Mouse (Mus musculus): ENCODE measurements around the gene Vwa8. TPM values are rescaled to one million over a fixed set of nuclear protein-coding genes. Genes with fewer than 3 reads are reported as not detected.
A peak's percentile ranks its signal among the peaks of the same experiment; 100 is the strongest.
"Not testable (repeated sequence)": the region's sequence is repeated elsewhere in the genome, so short reads cannot be mapped to it uniquely, and the experiment has no call there.

Vwa8 gene
- polyA plus RNA-seq, 1 experiment from 2014 or later = 22.7 TPM

- 77% methylated on average over 7 of the region's 7 CpGs for WGBS
- no peak overlapping the region for H3K27ac ChIP-seq (ENCODE audit: poor library complexity, severe bottlenecking)
- H3K4me3 ChIP-seq = no peak overlapping the region
- H3K36me3 ChIP-seq = no peaks in the 10 kb centered on the region
- H3K9ac ChIP-seq = no peak overlapping the region
- H3K4me2 ChIP-seq = no peak overlapping the region
- ATAC-seq (ENCODE audit: insufficient number of reproducible peaks, low FRiP score) = no peak
- H3K9me3 ChIP-seq (replicated peaks) = no peaks in the 10 kb centered on the region
- peaks cover 27% of the 10 kb centered on the region for H3K4me1 ChIP-seq (replicated peaks)
- no peaks in the 10 kb centered on the region for H3K27me3 ChIP-seq (replicated peaks)
These were observed 37.2 kb downstream of the Vwa8 start for GRCm38 (mm10) chr14:78885915-78886534.

GRCm38 (mm10) chr14:78886566-78887234, 37.8 kb downstream of the Vwa8 start:
- H3K9me3 ChIP-seq (replicated peaks) = no peaks in the 10 kb centered on the region
- ATAC-seq (ENCODE audit: insufficient number of reproducible peaks, low FRiP score) = no peak
- H3K27me3 ChIP-seq (replicated peaks) = no peaks in the 10 kb centered on the region
- H3K9ac ChIP-seq = no peak overlapping the region
- no peak overlapping the region for H3K27ac ChIP-seq (ENCODE audit: poor library complexity, severe bottlenecking)
- 88% methylated on average over 8 of the region's 8 CpGs for WGBS
- H3K36me3 ChIP-seq = no peaks in the 10 kb centered on the region
- H3K4me1 ChIP-seq (replicated peaks) = peaks cover 22% of the 10 kb centered on the region
- no peak overlapping the region for H3K4me2 ChIP-seq
- H3K4me3 ChIP-seq = no peak overlapping the region

- ATAC-seq (ENCODE audit: insufficient number of reproducible peaks, low FRiP score); H3K27me3 ChIP-seq (replicated peaks); H3K9me3 ChIP-seq (replicated peaks); H3K36me3 ChIP-seq; H3K9ac ChIP-seq; H3K27ac ChIP-seq (ENCODE audit: poor library complexity, severe bottlenecking); H3K4me2 ChIP-seq; H3K4me3 ChIP-seq: not testable (repeated sequence)
- H3K4me1 ChIP-seq (replicated peaks) = peaks cover 19% of the 10 kb centered on the region
- 92% methylated on average over 18 of the region's 18 CpGs for WGBS
These were observed 38.6 kb downstream of the Vwa8 start for GRCm38 (mm10) chr14:78887494-78887893.

- no peaks in the 10 kb centered on the region for H3K9me3 ChIP-seq (replicated peaks)
- no peak overlapping the region for H3K9ac ChIP-seq
- no peak for ATAC-seq (ENCODE audit: insufficient number of reproducible peaks, low FRiP score)
- peaks cover 13% of the 10 kb centered on the region for H3K4me1 ChIP-seq (replicated peaks)
- H3K27me3 ChIP-seq (replicated peaks) = no peaks in the 10 kb centered on the region
- H3K27ac ChIP-seq (ENCODE audit: poor library complexity, severe bottlenecking) = no peak overlapping the region
- H3K36me3 ChIP-seq = no peaks in the 10 kb centered on the region
- no peak overlapping the region for H3K4me3 ChIP-seq
- WGBS = 86% methylated on average over 1 of the region's 1 CpGs
- no peak overlapping the region for H3K4me2 ChIP-seq
These were observed 46.6 kb downstream of the Vwa8 start for GRCm38 (mm10) chr14:78895496-78895895.

- Histone ChIP-seq H3K9ac (no peak overlapping the region), H3K36me3 (no peaks in the 10 kb centered on the region), H3K9me3 (replicated peaks) (no peaks in the 10 kb centered on the region), H3K4me2 (no peak overlapping the region), H3K4me3 (no peak overlapping the region), H3K27ac (ENCODE audit: poor library complexity, severe bottlenecking) (no peak overlapping the region), H3K4me1 (replicated peaks) (peaks cover 20% of the 10 kb centered on the region), H3K27me3 (replicated peaks) (no peaks in the 10 kb centered on the region)
- WGBS = 88% methylated on average over 5 of the region's 5 CpGs
- ATAC-seq (ENCODE audit: insufficient number of reproducible peaks, low FRiP score) = no peak
These were observed 47.4 kb downstream of the Vwa8 start for GRCm38 (mm10) chr14:78896252-78896651.

- H3K4me2 ChIP-seq = peak overlapping the region; percentile 39
- peak; percentile 84 for ATAC-seq (ENCODE audit: insufficient number of reproducible peaks, low FRiP score)
- 11% methylated on average over 2 of the region's 2 CpGs for WGBS
These were observed 51.9 kb downstream of the Vwa8 start for GRCm38 (mm10) chr14:78900770-78901169.

GRCm38 (mm10) chr14:78908205-78908863, 59.5 kb downstream of the Vwa8 start:
- no peak overlapping the region for H3K4me3 ChIP-seq
- ATAC-seq (ENCODE audit: insufficient number of reproducible peaks, low FRiP score) = no peak
- no peaks in the 10 kb centered on the region for H3K27me3 ChIP-seq (replicated peaks)
- H3K9me3 ChIP-seq (replicated peaks) = no peaks in the 10 kb centered on the region
- H3K4me2 ChIP-seq = no peak overlapping the region
- no peaks in the 10 kb centered on the region for H3K4me1 ChIP-seq (replicated peaks)
- WGBS = 86% methylated on average over 10 of the region's 10 CpGs
- H3K36me3 ChIP-seq = peaks cover 2% of the 10 kb centered on the region; the same call in 1 of the 2 replicates
- no peak overlapping the region for H3K9ac ChIP-seq
- no peak overlapping the region for H3K27ac ChIP-seq (ENCODE audit: poor library complexity, severe bottlenecking)

More at GRCm38 (mm10) chr14:78900770-78901169, 51.9 kb downstream of the Vwa8 start:
- no peaks in the 10 kb centered on the region for H3K36me3 ChIP-seq
- H3K9ac ChIP-seq = no peak overlapping the region
- no peaks in the 10 kb centered on the region for H3K9me3 ChIP-seq (replicated peaks)
- H3K27ac ChIP-seq (ENCODE audit: poor library complexity, severe bottlenecking) = peak overlapping the region; percentile 83; the same call in 1 of the 2 replicates
- no peak overlapping the region for H3K4me3 ChIP-seq
- peaks cover 28% of the 10 kb centered on the region for H3K4me1 ChIP-seq (replicated peaks)
- no peaks in the 10 kb centered on the region for H3K27me3 ChIP-seq (replicated peaks)

GRCm38 (mm10) chr14:78912076-78912475, 63.2 kb downstream of the Vwa8 start:
- Histone ChIP-seq H3K27ac (ENCODE audit: poor library complexity, severe bottlenecking) (no peak overlapping the region), H3K9me3 (replicated peaks) (no peaks in the 10 kb centered on the region), H3K27me3 (replicated peaks) (no peaks in the 10 kb centered on the region), H3K9ac (no peak overlapping the region), H3K4me1 (replicated peaks) (no peaks in the 10 kb centered on the region), H3K4me3 (no peak overlapping the region), H3K4me2 (no peak overlapping the region), H3K36me3 (peaks cover 2% of the 10 kb centered on the region; the same call in 1 of the 2 replicates)
- 74% methylated on average over 10 of the region's 10 CpGs for WGBS
- ATAC-seq (ENCODE audit: insufficient number of reproducible peaks, low FRiP score) = no peak

- Histone ChIP-seq H3K9ac (no peak overlapping the region), H3K36me3 (peaks cover 2% of the 10 kb centered on the region; the same call in 1 of the 2 replicates), H3K27me3 (replicated peaks) (no peaks in the 10 kb centered on the region), H3K4me1 (replicated peaks) (no peaks in the 10 kb centered on the region), H3K4me3 (no peak overlapping the region), H3K4me2 (no peak overlapping the region), H3K9me3 (replicated peaks) (no peaks in the 10 kb centered on the region), H3K27ac (ENCODE audit: poor library complexity, severe bottlenecking) (no peak overlapping the region)
- no peak for ATAC-seq (ENCODE audit: insufficient number of reproducible peaks, low FRiP score)
- 88% methylated on average over 8 of the region's 8 CpGs for WGBS
These were observed 65.3 kb downstream of the Vwa8 start for GRCm38 (mm10) chr14:78914180-78914579.

- H3K27ac ChIP-seq (ENCODE audit: poor library complexity, severe bottlenecking) = no peak overlapping the region
- H3K9me3 ChIP-seq (replicated peaks) = no peaks in the 10 kb centered on the region
- peaks cover 2% of the 10 kb centered on the region; the same call in 1 of the 2 replicates for H3K36me3 ChIP-seq
- H3K27me3 ChIP-seq (replicated peaks) = no peaks in the 10 kb centered on the region
- WGBS = 94% methylated on average over 2 of the region's 2 CpGs
- H3K9ac ChIP-seq = no peak overlapping the region
- H3K4me3 ChIP-seq = no peak overlapping the region
- no peak overlapping the region for H3K4me2 ChIP-seq
- no peak for ATAC-seq (ENCODE audit: insufficient number of reproducible peaks, low FRiP score)
- no peaks in the 10 kb centered on the region for H3K4me1 ChIP-seq (replicated peaks)
These were observed 67.8 kb downstream of the Vwa8 start for GRCm38 (mm10) chr14:78916691-78917090.

- no peak for ATAC-seq (ENCODE audit: insufficient number of reproducible peaks, low FRiP score)
- Histone ChIP-seq H3K36me3 (peaks cover 8% of the 10 kb centered on the region; the same call in 1 of the 2 replicates), H3K9me3 (replicated peaks) (no peaks in the 10 kb centered on the region), H3K4me2 (no peak overlapping the region), H3K27me3 (replicated peaks) (no peaks in the 10 kb centered on the region), H3K4me3 (no peak overlapping the region), H3K27ac (ENCODE audit: poor library complexity, severe bottlenecking) (no peak overlapping the region), H3K9ac (no peak overlapping the region), H3K4me1 (replicated peaks) (no peaks in the 10 kb centered on the region)
- whole genome bisulfite sequencing = 34% methylated on average over 2 of the region's 2 CpGs
These were observed 72.4 kb downstream of the Vwa8 start for GRCm38 (mm10) chr14:78921219-78921618.

Measured in heart, embryonic 12.5 days (tissue).